Mouse (Mus musculus) spleen, postnatal 14 days (tissue): ENCODE measurements around the gene Capg.

Experiments used
- DNase-seq, 2 experiments: peaks; one replicate each; pipeline ENCODE4 v3.0.0; 2021 to 2022; ENCODE audit warnings: low spot score in 2 of 2

Capg gene

GRCm38 (mm10) chr6:72607060-72607459, 62.9 kb downstream of the Capg start:
- DNase-seq, result no peak

- no peak for DNase-seq
Measured at GRCm38 (mm10) chr6:72607676-72608075, 63.5 kb downstream of the Capg start.

GRCm38 (mm10) chr6:72608662-72609184, 64.5 kb downstream of the Capg start:
- DNase-seq, result no peak

- DNase-seq, result no peak
Measured at GRCm38 (mm10) chr6:72610261-72610660, 66.1 kb downstream of the Capg start.
